Mouse (Mus musculus): ENCODE results near the gene Gm2174.

GRCm38 (mm10) chrX:56468422-56468821, 20.7 kb downstream of the Gm2174 start:
- no peak for TF ChIP-seq MAX (IDR thresholded peaks at IDR 0.05)
- TF ChIP-seq CEBPB (IDR thresholded peaks at IDR 0.05; ENCODE audit: low read depth) = no peak
- TF ChIP-seq MYOG (IDR thresholded peaks at IDR 0.05; ENCODE audit: control insufficient read depth, extremely low read depth, insufficient read length) = no peak
- TF ChIP-seq CTCF (IDR thresholded peaks at IDR 0.05; ENCODE audit: control insufficient read depth, insufficient read depth, insufficient read length) = no peak

All from C2C12 (cell line).